Comparison of ENCODE assay signal across 15 mouse cellular contexts in genomic region chr10:110958879-110959278, GRCm38 (mm10).
"Had no signal": no experiment of that assay in that cellular context is flagged by ENCODE, and none has a peak within 500 bp of the region (broad histone marks: within the 10 kb centered on the region; RNA-seq: fewer than 3 reads in every experiment).

No protein-coding gene starts in this region.

- H3K27ac ChIP-seq: neural tube, embryonic 15.5 days; stomach, embryonic 15.5 days; stomach, postnatal 0 days had no signal

- H3K9me3 ChIP-seq: neural tube, embryonic 15.5 days; stomach, embryonic 15.5 days had no signal

- DNase-seq: retina, postnatal 1 day; right cerebral cortex, adult 18-20 months; right cerebral cortex, postnatal 14 days; right cerebral cortex, postnatal 25 days; right cerebral cortex, postnatal 4 days; spleen, adult 18-20 months; thymus, adult 18-20 months; thymus, adult 2 months; thymus, postnatal 14 days; thymus, postnatal 25 days; thymus, postnatal 36 days; thymus, postnatal 4 days had no signal

- H3K4me3 ChIP-seq: neural tube, embryonic 15.5 days; stomach, embryonic 15.5 days had no signal

- H3K27me3 ChIP-seq: neural tube, embryonic 15.5 days; stomach, embryonic 15.5 days had no signal

- H3K9ac ChIP-seq: neural tube, embryonic 15.5 days; stomach, embryonic 15.5 days had no signal

- H3K4me2 ChIP-seq: neural tube, embryonic 15.5 days; stomach, embryonic 15.5 days had no signal

- H3K4me1 ChIP-seq: neural tube, embryonic 15.5 days; stomach, embryonic 15.5 days had no signal
